Comparison of ENCODE assay signal across 18 mouse cellular contexts in genomic region chr10:111117198-111117845, GRCm38 (mm10). TPM values are rescaled to one million over a fixed set of nuclear protein-coding genes. Genes with fewer than 3 reads are reported as not detected.
DNase-seq lines count a peak whose midpoint lies in the region; ATAC-seq and TF ChIP-seq lines count a peak whose summit lies in the region.
"Had no signal": no experiment of that assay in that cellular context is flagged by ENCODE, and none has a peak within 500 bp of the region (broad histone marks: within the 10 kb centered on the region; RNA-seq: fewer than 3 reads in every experiment).

No protein-coding gene starts in this region.

- H3K4me2 ChIP-seq in forebrain, embryonic 12.5 days: no peak overlapping the region
- H3K4me2 ChIP-seq in forebrain, embryonic 16.5 days (ENCODE audit: low read length): no peak overlapping the region
- H3K4me2 ChIP-seq in intestine, postnatal 0 days (replicated peaks; ENCODE audit: low read depth): no peak overlapping the region
- H3K4me2 ChIP-seq: embryonic facial prominence, embryonic 13.5 days; heart, embryonic 11.5 days had no signal

- H3K27ac ChIP-seq in forebrain, embryonic 12.5 days: no peak overlapping the region
- no peak overlapping the region for H3K27ac ChIP-seq in forebrain, embryonic 16.5 days (ENCODE audit: low read length)
- 0 out of 2 replicates have a peak overlapping the region, but pooled peaks have one; percentile 2 for H3K27ac ChIP-seq in spleen, adult 2 months (ENCODE audit: insufficient read depth, low read length)
- H3K27ac ChIP-seq in intestine, postnatal 0 days (ENCODE audit: low read depth, low read length): no peak overlapping the region
- H3K27ac ChIP-seq: embryonic facial prominence, embryonic 13.5 days; liver, embryonic 14.5 days had no signal

- peak; percentile 51; the same call in 1 of the 2 replicates for ATAC-seq in forebrain, embryonic 12.5 days (ENCODE audit: low FRiP score)
- ATAC-seq in forebrain, embryonic 16.5 days: no peak
- ATAC-seq in intestine, postnatal 0 days: no peak
- ATAC-seq: inflammation-experienced regulatory T-cells, adult 6 months; Patski had no signal

- no peaks in the 10 kb centered on the region for H3K9me3 ChIP-seq in forebrain, embryonic 12.5 days
- H3K9me3 ChIP-seq in forebrain, embryonic 16.5 days (ENCODE audit: control insufficient read depth, low read length): no peaks in the 10 kb centered on the region
- H3K9me3 ChIP-seq in intestine, postnatal 0 days (ENCODE audit: control insufficient read depth): no peaks in the 10 kb centered on the region
- H3K9me3 ChIP-seq: embryonic facial prominence, embryonic 13.5 days had no signal

- no peaks in the 10 kb centered on the region for H3K36me3 ChIP-seq in forebrain, embryonic 12.5 days (replicated peaks)
- H3K36me3 ChIP-seq in forebrain, embryonic 16.5 days (ENCODE audit: control insufficient read depth, insufficient read depth): no peaks in the 10 kb centered on the region
- H3K36me3 ChIP-seq in spleen, adult 2 months (ENCODE audit: control insufficient read depth, insufficient read depth, low read length): no peaks in the 10 kb centered on the region
- no peaks in the 10 kb centered on the region for H3K36me3 ChIP-seq in intestine, postnatal 0 days (ENCODE audit: control insufficient read depth, insufficient read depth)
- H3K36me3 ChIP-seq: embryonic facial prominence, embryonic 13.5 days had no signal

- DNase-seq in spleen, adult 2 months (ENCODE audit: low read depth in 1 of 2, low spot score in 2 of 2): no peak
- no peak for DNase-seq in spleen, postnatal 10 days (ENCODE audit: low spot score in 2 of 2)
- DNase-seq in kidney, adult 9 months: peak; percentile 87
- DNase-seq in urinary bladder, postnatal 10 days (ENCODE audit: low spot score): no peak
- no peak for DNase-seq in left cerebral cortex, adult 8-10 months (ENCODE audit: low spot score in 2 of 2)
- DNase-seq: cerebellum, adult 9-11 months; gastrocnemius, postnatal 36 days; heart, postnatal 4 days; lung, postnatal 10 days; retina, postnatal 1 day had no signal

- WGBS in forebrain, embryonic 12.5 days: 35% methylated on average over 7 of the region's 7 CpGs
- WGBS in forebrain, embryonic 16.5 days: 32% methylated on average over 7 of the region's 7 CpGs
- WGBS in spleen, adult 2 months: 75% methylated on average over 7 of the region's 7 CpGs
- WGBS in intestine, postnatal 0 days: 53% methylated on average over 7 of the region's 7 CpGs

- H3K27me3 ChIP-seq in forebrain, embryonic 12.5 days: no peaks in the 10 kb centered on the region
- no peaks in the 10 kb centered on the region for H3K27me3 ChIP-seq in forebrain, embryonic 16.5 days (replicated peaks; ENCODE audit: control insufficient read depth, insufficient read depth, low read length)
- H3K27me3 ChIP-seq in spleen, adult 2 months (ENCODE audit: control insufficient read depth, insufficient read depth, low read length): no peaks in the 10 kb centered on the region
- no peaks in the 10 kb centered on the region for H3K27me3 ChIP-seq in intestine, postnatal 0 days (replicated peaks; ENCODE audit: control insufficient read depth, insufficient read depth, low read length)
- H3K27me3 ChIP-seq: embryonic facial prominence, embryonic 13.5 days; Patski had no signal

- no peak for TF ChIP-seq POLR2A in spleen, adult 2 months (IDR thresholded peaks at IDR 0.05; ENCODE audit: low read depth, low read length)

- H3K9ac ChIP-seq in forebrain, embryonic 12.5 days: no peak overlapping the region
- no peak overlapping the region for H3K9ac ChIP-seq in forebrain, embryonic 16.5 days (replicated peaks; ENCODE audit: low read depth, low read length)
- no peak overlapping the region for H3K9ac ChIP-seq in intestine, postnatal 0 days (ENCODE audit: low read depth, low read length)
- H3K9ac ChIP-seq: embryonic facial prominence, embryonic 13.5 days; liver, embryonic 14.5 days had no signal

- H3K4me3 ChIP-seq in forebrain, embryonic 12.5 days (replicated peaks): no peak overlapping the region
- no peak overlapping the region for H3K4me3 ChIP-seq in forebrain, embryonic 16.5 days (replicated peaks; ENCODE audit: low read length)
- no peak overlapping the region for H3K4me3 ChIP-seq in spleen, adult 2 months (ENCODE audit: extremely low read depth, insufficient read depth, insufficient read length)
- no peak overlapping the region for H3K4me3 ChIP-seq in intestine, postnatal 0 days (ENCODE audit: low read depth, low read length)
- H3K4me3 ChIP-seq: embryonic facial prominence, embryonic 13.5 days had no signal

- no peak for TF ChIP-seq CTCF in spleen, adult 2 months (IDR thresholded peaks at IDR 0.05; ENCODE audit: extremely low read depth, insufficient read depth, insufficient read length, insufficient replicate concordance)
- TF ChIP-seq CTCF in intestine, postnatal 0 days (IDR thresholded peaks at IDR 0.05; ENCODE audit: low read depth): no peak

- peaks cover 5% of the 10 kb centered on the region for H3K4me1 ChIP-seq in forebrain, embryonic 12.5 days
- no peaks in the 10 kb centered on the region for H3K4me1 ChIP-seq in forebrain, embryonic 16.5 days (replicated peaks; ENCODE audit: control insufficient read depth, insufficient read depth, low read length)
- H3K4me1 ChIP-seq in spleen, adult 2 months (ENCODE audit: control insufficient read depth, insufficient read depth, insufficient read length): peaks cover 6% of the 10 kb centered on the region
- H3K4me1 ChIP-seq in intestine, postnatal 0 days (replicated peaks; ENCODE audit: control insufficient read depth, insufficient read depth, low read length): no peaks in the 10 kb centered on the region
- H3K4me1 ChIP-seq: embryonic facial prominence, embryonic 13.5 days had no signal

RNA-seq across cellular contexts. Expression of gene Osbpl8, which starts 47.2 kb away (rescaled TPM):
- 18.9 and 20.6 TPM in 2 replicates for polyA plus RNA-seq in forebrain, embryonic 12.5 days (2016; fragmentation: Nextera tagmentation; extraction: Ambion mirVana)
- polyA plus RNA-seq in forebrain, embryonic 16.5 days (2015; fragmentation: Nextera tagmentation; extraction: Ambion mirVana): 23.7 and 23.8 TPM in 2 replicates
- polyA plus RNA-seq in spleen, adult 2 months (2012; rRNA removed): 5.7 and 6.6 TPM in 2 replicates
- 2.8 and 3.3 TPM in 2 replicates for polyA plus RNA-seq in intestine, postnatal 0 days (2015; fragmentation: Nextera tagmentation; extraction: Ambion mirVana)
- 100 to 1,000 TPM in 1 of 4 experiments, 10 to 100 TPM in 3; 78.0 to 100 (median 84.6) TPM for total RNA-seq in left cerebral cortex, adult 8-10 months (2022)
